Mouse (Mus musculus) intestine, embryonic 16.5 days (tissue): ENCODE results near the gene Dnajc4. TPM values are rescaled to one million over a fixed set of nuclear protein-coding genes. Genes with fewer than 3 reads are reported as not detected.

Source experiments
- ATAC-seq: fragments of 200-750 bp; cut with Nextera tagmentation; 2 replicates; pipeline ENCODE4 v1.8.0; 2017; ENCODE audit warnings: moderate TSS enrichment, moderate library complexity
- H3K27ac ChIP-seq: fragments of 300-500 bp; sonication (generic); 2 replicates; pipeline ENCODE4 v1.5.1; 2014; ENCODE audit warnings: mild to moderate bottlenecking, low read length
- H3K27me3 ChIP-seq: fragments of 300-500 bp; sonication (generic); replicated peaks from 2 replicates; pipeline ENCODE4 v1.6.1; 2014; ENCODE audit warnings: low read length, control low read depth, mixed read lengths; ENCODE audit not compliant: control insufficient read depth, insufficient read depth
- H3K36me3 ChIP-seq: fragments of 300-500 bp; sonication (generic); 2 replicates; pipeline ENCODE4 v1.6.1; 2014; ENCODE audit warnings: low read length, control low read depth; ENCODE audit not compliant: control insufficient read depth, insufficient read depth
- H3K4me1 ChIP-seq: fragments of 300-500 bp; sonication (generic); 2 replicates; pipeline ENCODE4 v1.6.1; 2014; ENCODE audit warnings: low read length, control low read depth, mixed read lengths; ENCODE audit not compliant: control insufficient read depth, insufficient read depth
- H3K4me2 ChIP-seq: fragments of 300-500 bp; sonication (generic); 2 replicates; pipeline ENCODE4 v1.6.1; 2014; ENCODE audit warnings: low read depth, low read length, control low read depth
- H3K4me3 ChIP-seq: fragments of 300-500 bp; sonication (generic); 2 replicates; pipeline ENCODE4 v1.5.1; 2014; ENCODE audit warnings: mild to moderate bottlenecking, low read length
- H3K9ac ChIP-seq: fragments of 300-500 bp; sonication (generic); 2 replicates; pipeline ENCODE4 v1.6.1; 2014; ENCODE audit warnings: low read depth, low read length
- H3K9me3 ChIP-seq: fragments of 300-500 bp; sonication (generic); 2 replicates; pipeline ENCODE4 v1.6.1; 2016; ENCODE audit warnings: low read length, control low read depth; ENCODE audit not compliant: control insufficient read depth
- WGBS: fragments of 180-500 bp; shearing (Covaris S2); extraction: QIAGEN DNeasy Blood & Tissue Kit; methylation state at CpG from one replicate; pipeline ENCODE4 v1.1.7; 2014; 5-methylcytosine and 5-hydroxymethylcytosine counted together
- polyA plus RNA-seq: library from polyadenylated mRNA; unstranded; fragments of >200 nt; fragmentation: Nextera tagmentation; extraction: Ambion mirVana; gene quantifications from 2 replicates; pipeline ENCODE4 v1.2.1, GENCODE M21; 2015

Dnajc4 gene
- polyA plus RNA-seq, 1 experiment from 2014 or later, result 29.5 TPM

GRCm38 (mm10) chr19:6979001-6979479 lies 13.3 kb downstream of the Dnajc4 start:
- Histone ChIP-seq H3K27me3 (no peaks in the 10 kb centered on the region), H3K36me3 (peaks cover 7% of the 10 kb centered on the region; the same call in 1 of the 2 replicates), H3K4me2 (peak overlapping the region; percentile 83), H3K4me1 (peaks cover 35% of the 10 kb centered on the region), H3K27ac (peak overlapping the region; percentile 83), H3K4me3 (peak overlapping the region; percentile 78), H3K9me3 (no peaks in the 10 kb centered on the region), H3K9ac (peak overlapping the region; percentile 79)
- 7% methylated on average over 11 of the region's 11 CpGs for WGBS
- ATAC-seq, result no peak

- peak overlapping the region; percentile 79 for H3K9ac ChIP-seq
Observed at GRCm38 (mm10) chr19:6978639-6978974, 13.8 kb downstream of the Dnajc4 start.

GRCm38 (mm10) chr19:6977759-6978638 lies 14.4 kb downstream of the Dnajc4 start:
- Histone ChIP-seq H3K36me3 (peaks cover 7% of the 10 kb centered on the region; the same call in 1 of the 2 replicates), H3K9ac (peak overlapping the region; percentile 79), H3K4me1 (peaks cover 35% of the 10 kb centered on the region), H3K4me3 (peak overlapping the region; percentile 78), H3K27ac (peak overlapping the region; percentile 83), H3K9me3 (no peaks in the 10 kb centered on the region), H3K27me3 (no peaks in the 10 kb centered on the region), H3K4me2 (peak overlapping the region; percentile 83)
- 78% methylated on average over 13 of the region's 13 CpGs for WGBS
- no peak for ATAC-seq

More at GRCm38 (mm10) chr19:6978639-6978974, 13.8 kb downstream of the Dnajc4 start:
- peak overlapping the region; percentile 78 for H3K4me3 ChIP-seq
- no peaks in the 10 kb centered on the region for H3K9me3 ChIP-seq
- H3K36me3 ChIP-seq, result peaks cover 7% of the 10 kb centered on the region; the same call in 1 of the 2 replicates
- 33% methylated on average over 3 of the region's 3 CpGs for WGBS
- peak overlapping the region; percentile 83 for H3K27ac ChIP-seq
- no peaks in the 10 kb centered on the region for H3K27me3 ChIP-seq
- peaks cover 35% of the 10 kb centered on the region for H3K4me1 ChIP-seq
- H3K4me2 ChIP-seq, result peak overlapping the region; percentile 83
- ATAC-seq, result no peak

DNA sequence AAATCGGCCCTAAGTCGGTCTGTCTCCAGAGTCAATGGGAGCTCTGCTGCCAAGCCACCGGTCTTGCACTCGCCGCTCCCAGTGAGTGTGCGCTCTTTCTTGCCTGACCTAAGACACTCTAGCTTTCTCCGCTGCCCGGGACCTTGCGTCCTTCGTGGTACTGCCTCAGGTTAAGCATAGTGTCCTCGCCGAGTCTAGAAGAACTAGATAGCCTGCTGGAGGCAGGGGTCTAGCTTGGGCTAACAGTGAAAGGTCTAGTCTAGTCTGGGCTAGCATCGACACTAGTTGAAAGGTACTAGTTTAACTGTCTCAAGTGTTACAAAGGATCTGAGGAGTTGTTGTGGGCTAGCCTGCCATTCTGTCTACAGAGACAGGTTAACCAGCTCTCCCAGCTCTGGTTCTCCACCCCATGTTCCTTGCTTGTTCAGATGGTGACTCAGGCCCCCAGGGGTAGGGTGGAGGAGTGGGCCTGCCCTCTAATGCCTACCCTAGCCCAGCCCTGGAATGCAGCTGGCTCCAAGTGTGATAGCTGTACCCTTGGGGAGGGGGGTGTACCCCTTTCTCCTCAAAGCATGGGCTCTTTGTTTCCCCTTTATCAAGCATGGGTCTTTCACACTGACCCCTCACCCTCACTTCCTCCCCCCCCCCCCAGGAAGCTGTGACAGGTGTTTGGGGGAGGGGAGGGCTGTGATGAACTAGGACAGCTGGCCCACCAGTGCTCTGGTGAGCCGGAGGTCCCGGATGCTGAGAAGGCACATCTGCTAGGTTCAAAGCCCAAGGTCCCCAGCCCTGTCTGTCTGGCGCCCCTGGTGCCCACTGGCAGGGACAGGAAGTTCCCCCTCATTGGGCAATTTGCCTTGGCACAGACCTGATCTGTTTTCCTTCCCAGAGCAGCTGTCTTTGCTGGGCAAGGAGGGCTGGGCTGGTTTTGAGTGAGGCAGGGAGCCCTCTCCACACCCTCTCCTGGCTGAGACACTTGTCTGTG lies 16.5 kb downstream of the Dnajc4 start, which contains the start of gene Plcb3:
TSS of gene Plcb3 (minus strand) at position 934 of the 985 bp plus-strand sequence.
- WGBS, result under 1% methylated on average over 16 of the region's 16 CpGs
- Histone ChIP-seq H3K9ac (peak within 1 kb of the TSS; percentile 78), H3K4me1 (peaks cover 44% of the 10 kb centered on the region), H3K27ac (peak within 1 kb of the TSS; percentile 77), H3K9me3 (no peaks in the 10 kb centered on the region), H3K4me3 (peak within 1 kb of the TSS; percentile 69), H3K36me3 (peaks cover 5% of the 10 kb centered on the region; the same call in 1 of the 2 replicates), H3K27me3 (no peaks in the 10 kb centered on the region), H3K4me2 (peak within 1 kb of the TSS; percentile 59)
- no peak for ATAC-seq

- peaks cover 55% of the 10 kb centered on the region for H3K4me1 ChIP-seq
- H3K27ac ChIP-seq, result peak within 1 kb of the TSS; percentile 77
- ATAC-seq, result peak; percentile 61
- H3K9ac ChIP-seq, result peak within 1 kb of the TSS; percentile 78
- no peaks in the 10 kb centered on the region for H3K27me3 ChIP-seq
- WGBS, result under 1% methylated on average over 74 of the region's 84 CpGs
- H3K9me3 ChIP-seq, result no peaks in the 10 kb centered on the region
- peak within 1 kb of the TSS; percentile 69 for H3K4me3 ChIP-seq
- peaks cover 5% of the 10 kb centered on the region; the same call in 1 of the 2 replicates for H3K36me3 ChIP-seq
- H3K4me2 ChIP-seq, result peak within 1 kb of the TSS; percentile 72
Observed at GRCm38 (mm10) chr19:6974211-6975205, 17.9 kb downstream of the Dnajc4 start, which contains the start of gene Ppp1r14b. Gene Ppp1r14b (plus strand): TSS chr19:6974968.

GRCm38 (mm10) chr19:6973581-6974190 lies 18.7 kb downstream of the Dnajc4 start:
- Histone ChIP-seq H3K9ac (peak overlapping the region; percentile 78), H3K36me3 (peaks cover 5% of the 10 kb centered on the region; the same call in 1 of the 2 replicates), H3K27me3 (no peaks in the 10 kb centered on the region), H3K4me1 (peaks cover 51% of the 10 kb centered on the region), H3K9me3 (no peaks in the 10 kb centered on the region), H3K4me2 (peak overlapping the region; percentile 72), H3K4me3 (peak overlapping the region; percentile 69), H3K27ac (peak overlapping the region; percentile 68)
- 30% methylated on average over 12 of the region's 12 CpGs for WGBS
- ATAC-seq, result no peak

- no peaks in the 10 kb centered on the region for H3K9me3 ChIP-seq
- ATAC-seq, result no peak
- 0 out of 2 replicates have a peak, but pooled peaks cover 3% of the 10 kb centered on the region for H3K36me3 ChIP-seq
- peak overlapping the region; percentile 96; the same call in 1 of the 2 replicates for H3K27ac ChIP-seq
- no peak overlapping the region for H3K9ac ChIP-seq
- H3K4me3 ChIP-seq, result no peak overlapping the region
- 78% methylated on average over 13 of the region's 13 CpGs for WGBS
- H3K4me1 ChIP-seq, result peaks cover 47% of the 10 kb centered on the region
- no peaks in the 10 kb centered on the region for H3K27me3 ChIP-seq
- H3K4me2 ChIP-seq, result no peak overlapping the region
Observed at GRCm38 (mm10) chr19:6972247-6972917, 20.0 kb downstream of the Dnajc4 start.
